Mouse (Mus musculus) heart, embryonic 15.5 days (tissue): ENCODE data around the gene Fam122a. TPM values are rescaled to one million over a fixed set of nuclear protein-coding genes. Genes with fewer than 3 reads are reported as not detected.

Experiments used
- ATAC-seq: fragments of 200-750 bp; cut with Nextera tagmentation; replicated peaks from 2 replicates; pipeline ENCODE4 v1.8.0; 2017; ENCODE audit warnings: low read depth, moderate TSS enrichment; ENCODE audit not compliant: insufficient number of reproducible peaks, insufficient read depth, low FRiP score
- H3K27ac ChIP-seq: fragments of 300-500 bp; sonication (generic); 2 replicates; pipeline ENCODE4 v1.5.1; 2015; ENCODE audit warnings: mild to moderate bottlenecking, inconsistent platforms
- H3K27me3 ChIP-seq: fragments of 300-500 bp; sonication (generic); 2 replicates; pipeline ENCODE4 v1.6.1; 2015; ENCODE audit warnings: inconsistent platforms
- H3K36me3 ChIP-seq: fragments of 300-500 bp; sonication (generic); 2 replicates; pipeline ENCODE4 v1.6.1; 2015; ENCODE audit warnings: mild to moderate bottlenecking, inconsistent platforms
- H3K4me1 ChIP-seq: fragments of 300-500 bp; sonication (generic); replicated peaks from 2 replicates; pipeline ENCODE4 v1.6.1; 2015; ENCODE audit warnings: inconsistent platforms
- H3K4me2 ChIP-seq: fragments of 300-500 bp; sonication (generic); 2 replicates; pipeline ENCODE4 v1.6.1; 2015; ENCODE audit warnings: inconsistent platforms, mild to moderate bottlenecking, moderate library complexity
- H3K4me3 ChIP-seq: fragments of 300-500 bp; sonication (generic); 2 replicates; pipeline ENCODE4 v1.5.1; 2015; ENCODE audit warnings: mild to moderate bottlenecking, inconsistent platforms
- H3K9ac ChIP-seq: fragments of 300-500 bp; sonication (generic); 2 replicates; pipeline ENCODE4 v1.6.1; 2015; ENCODE audit warnings: mild to moderate bottlenecking, inconsistent platforms
- H3K9me3 ChIP-seq: fragments of 300-500 bp; sonication (generic); replicated peaks from 2 replicates; pipeline ENCODE4 v1.6.1; 2016; ENCODE audit warnings: inconsistent platforms
- WGBS: fragments of 180-500 bp; shearing (Covaris S2); methylation state at CpG from one replicate; pipeline ENCODE4 v1.1.7; 2015; ENCODE audit warnings: mixed read lengths; 5-methylcytosine and 5-hydroxymethylcytosine counted together
- polyA plus RNA-seq: library from polyadenylated mRNA; unstranded; fragments of >200 nt; fragmentation: Nextera tagmentation; extraction: Ambion mirVana; gene quantifications from 2 replicates; pipeline ENCODE4 v1.2.1, GENCODE M21; 2015

Fam122a gene
- polyA plus RNA-seq, result 43.2 and 45.5 TPM in 2 replicates

DNA sequence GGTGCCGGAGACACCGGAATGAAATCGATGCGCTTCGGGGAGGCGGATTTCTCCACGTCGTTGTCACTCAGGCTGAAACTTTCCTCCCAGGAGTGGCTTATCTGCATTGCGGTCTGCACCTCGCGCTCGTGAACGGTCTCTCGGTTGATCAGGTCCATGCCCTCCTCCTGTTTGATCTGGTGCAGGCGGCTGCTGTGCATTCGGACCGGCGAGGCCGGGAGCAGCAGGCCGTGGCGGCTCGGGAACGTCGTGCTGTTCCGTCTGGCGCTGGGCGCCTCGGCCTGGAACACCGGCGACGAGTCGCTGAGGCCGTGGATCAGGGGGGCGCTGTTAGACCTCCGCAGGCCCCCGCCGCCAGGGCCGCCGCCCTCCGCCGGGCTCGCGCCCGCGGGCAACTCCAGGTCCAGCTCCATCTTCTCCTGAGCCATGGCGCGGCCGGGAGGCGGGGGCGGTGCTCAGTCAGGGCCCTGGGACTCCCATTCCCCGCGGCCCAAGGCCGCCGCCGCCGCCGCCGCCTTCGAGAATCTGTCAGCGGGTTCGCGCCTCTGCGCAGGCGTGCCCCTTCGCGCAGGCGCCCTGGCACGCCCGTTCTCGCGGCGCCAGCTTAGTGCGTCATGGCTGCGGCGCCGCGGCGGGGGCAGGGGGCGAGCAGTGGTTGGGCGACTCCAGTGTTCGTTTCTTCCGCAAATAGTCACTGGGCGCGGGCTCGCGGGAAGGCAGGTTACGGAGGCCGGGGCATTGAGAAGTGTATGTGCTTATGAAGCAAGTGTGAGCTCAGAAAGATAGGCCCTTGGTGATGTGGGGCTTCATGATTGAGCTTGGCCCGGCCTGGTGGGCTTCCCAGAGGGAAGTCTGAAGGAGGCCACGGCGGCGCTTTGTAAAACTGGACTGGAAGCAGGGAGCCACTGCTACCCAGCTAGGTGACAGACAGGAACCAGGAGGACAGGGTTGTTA lies at the start of gene Fam122a:
Gene Fam122a, minus strand, starts transcription at position 428 of the 954 bp plus-strand sequence.
- no peaks in the 10 kb centered on the region for H3K27me3 ChIP-seq
- peak within 1 kb of the TSS; percentile 93 for H3K9ac ChIP-seq
- peak within 1 kb of the TSS; percentile 84 for H3K4me3 ChIP-seq
- WGBS, result under 1% methylated on average over 86 of the region's 92 CpGs
- peaks cover 17% of the 10 kb centered on the region for H3K4me1 ChIP-seq
- peak within 1 kb of the TSS; percentile 89 for H3K4me2 ChIP-seq
- H3K9me3 ChIP-seq, result no peaks in the 10 kb centered on the region
- peak; percentile 98 for ATAC-seq
- peak within 1 kb of the TSS; percentile 97 for H3K27ac ChIP-seq
- no peaks in the 10 kb centered on the region for H3K36me3 ChIP-seq

DNA sequence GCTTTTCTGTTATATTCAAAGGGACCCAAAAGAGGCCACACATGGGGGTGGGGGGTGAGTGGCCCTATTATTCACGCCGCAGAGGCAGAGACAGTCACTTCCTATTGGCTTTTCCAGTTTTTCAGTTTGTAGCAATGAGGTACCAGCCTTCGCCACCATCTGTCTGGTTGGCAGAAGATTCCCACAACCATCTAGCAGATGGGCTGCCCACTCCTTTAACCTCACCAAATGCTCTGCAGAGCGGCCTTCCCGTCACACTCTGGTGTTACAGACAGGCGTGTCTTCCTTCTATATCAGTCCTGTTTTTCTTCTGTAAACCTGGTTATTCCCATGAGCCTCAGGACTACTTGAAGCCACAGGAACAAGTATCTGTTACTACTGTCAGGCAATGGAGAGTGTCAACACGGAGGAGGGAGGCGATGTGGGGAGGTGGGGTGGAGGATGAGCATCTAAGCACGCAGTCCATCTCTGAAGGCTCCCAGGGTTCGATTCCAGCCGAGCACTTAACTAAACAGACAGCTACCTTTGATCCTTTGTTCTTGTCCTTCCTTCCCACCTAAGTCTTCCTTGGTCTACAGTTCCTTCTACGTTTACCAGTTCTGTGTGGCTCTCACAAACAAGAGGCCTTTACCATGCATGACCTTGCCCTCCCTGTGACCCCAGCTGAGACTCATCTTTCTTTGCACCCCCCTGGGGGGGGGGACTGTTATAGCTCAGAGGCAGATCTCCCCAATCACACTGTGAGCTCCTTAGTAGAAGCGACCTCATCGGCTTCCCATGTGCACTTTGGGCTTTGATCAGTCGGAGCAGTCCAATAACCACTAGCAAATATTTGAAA lies 46.5 kb upstream of the Fam122a start:
- Histone ChIP-seq H3K9ac (no peak overlapping the region), H3K4me2 (no peak overlapping the region), H3K9me3 (no peaks in the 10 kb centered on the region), H3K4me1 (peaks cover 44% of the 10 kb centered on the region), H3K4me3 (no peak overlapping the region), H3K27me3 (no peaks in the 10 kb centered on the region), H3K36me3 (no peaks in the 10 kb centered on the region), H3K27ac (no peak overlapping the region)
- WGBS, result 84% methylated on average over 15 of the region's 15 CpGs
- no peak for ATAC-seq

DNA sequence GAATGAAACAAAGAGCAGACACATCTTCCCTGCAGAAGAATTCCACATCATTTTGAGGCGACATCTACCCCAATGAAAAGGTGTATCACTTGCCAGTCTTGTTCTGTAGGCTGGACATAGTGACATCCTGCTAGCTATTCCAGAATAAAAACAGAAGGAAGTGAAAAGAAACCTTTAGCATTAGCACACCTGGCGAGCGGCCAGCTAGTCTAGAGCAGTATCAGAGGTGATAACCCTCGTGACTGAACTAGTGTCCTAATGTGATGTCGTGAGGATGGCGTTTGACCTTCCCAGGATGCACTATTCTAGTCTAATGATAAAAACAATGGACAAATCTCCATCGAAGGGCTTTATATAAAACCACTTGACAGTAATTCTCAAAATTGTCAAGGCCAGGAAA lies 44.8 kb upstream of the Fam122a start:
- ATAC-seq, result no peak
- Histone ChIP-seq H3K27me3 (no peaks in the 10 kb centered on the region), H3K4me2 (no peak overlapping the region), H3K4me1 (peaks cover 35% of the 10 kb centered on the region), H3K36me3 (no peaks in the 10 kb centered on the region), H3K9me3 (no peaks in the 10 kb centered on the region), H3K4me3 (no peak overlapping the region), H3K9ac (no peak overlapping the region), H3K27ac (no peak overlapping the region)
- 56% methylated on average over 7 of the region's 7 CpGs for whole genome bisulfite sequencing

DNA sequence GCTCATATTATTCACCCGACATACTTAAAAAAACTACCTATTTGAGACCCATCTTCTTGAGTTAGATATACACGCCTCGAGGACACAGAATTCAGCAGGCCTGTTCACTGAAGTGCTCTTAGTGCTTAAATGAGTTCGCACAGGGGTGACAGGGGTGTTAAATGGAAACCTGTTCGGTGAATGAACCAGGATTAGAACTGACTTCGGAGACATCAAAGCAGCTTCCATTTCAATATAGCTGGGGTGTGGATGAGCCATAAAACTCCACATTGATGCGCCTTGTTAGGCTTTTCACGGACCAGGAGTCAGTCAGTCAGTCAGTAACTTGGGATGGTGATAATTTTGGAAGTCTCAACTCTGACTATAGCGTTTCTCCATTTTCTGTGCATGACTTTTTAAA lies 44.0 kb upstream of the Fam122a start:
- no peaks in the 10 kb centered on the region for H3K9me3 ChIP-seq
- 68% methylated on average over 9 of the region's 9 CpGs for WGBS
- no peaks in the 10 kb centered on the region for H3K36me3 ChIP-seq
- no peak overlapping the region for H3K9ac ChIP-seq
- 0 out of 2 replicates have a peak overlapping the region, but pooled peaks have one; percentile 2 for H3K27ac ChIP-seq
- H3K27me3 ChIP-seq, result no peaks in the 10 kb centered on the region
- ATAC-seq, result no peak
- no peak overlapping the region for H3K4me2 ChIP-seq
- no peak overlapping the region for H3K4me3 ChIP-seq
- peaks cover 30% of the 10 kb centered on the region for H3K4me1 ChIP-seq

DNA sequence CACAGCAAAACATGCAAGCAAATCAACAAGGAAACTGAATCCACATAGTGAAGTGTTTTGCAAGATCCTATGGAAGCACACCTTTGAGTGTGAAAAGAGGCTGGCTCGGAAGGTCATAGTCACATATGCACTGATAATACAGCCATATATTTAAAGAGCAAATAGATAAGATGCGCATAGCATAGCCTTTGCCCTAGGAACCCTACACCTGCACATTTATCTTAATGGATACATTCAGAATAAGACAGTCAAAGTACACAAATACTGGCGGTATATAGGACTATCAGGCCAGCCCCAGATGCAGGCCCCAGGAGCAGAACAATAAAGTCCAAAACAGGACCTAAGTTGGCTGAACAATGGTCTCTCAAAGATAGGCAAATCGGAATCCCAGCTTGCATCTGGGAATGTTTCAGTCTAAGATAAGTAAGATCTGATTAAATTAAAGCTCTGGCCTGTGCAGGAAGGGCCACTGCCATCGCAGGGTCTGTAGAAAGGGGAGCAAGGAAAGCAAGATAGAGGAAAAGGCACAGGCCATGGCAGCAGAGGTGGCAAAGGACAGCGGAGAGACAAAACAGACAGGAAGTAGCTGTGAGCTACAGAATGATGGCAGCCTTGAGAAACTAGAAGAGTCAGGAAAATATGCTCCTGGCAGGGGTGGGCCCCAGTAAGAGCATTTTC lies 42.7 kb upstream of the Fam122a start:
- Histone ChIP-seq H3K4me2 (no peak overlapping the region), H3K4me3 (no peak overlapping the region), H3K9ac (no peak overlapping the region), H3K36me3 (no peaks in the 10 kb centered on the region), H3K27ac (no peak overlapping the region), H3K4me1 (peaks cover 34% of the 10 kb centered on the region), H3K27me3 (no peaks in the 10 kb centered on the region), H3K9me3 (no peaks in the 10 kb centered on the region)
- ATAC-seq, result no peak
- 74% methylated on average over 6 of the region's 6 CpGs for WGBS

DNA sequence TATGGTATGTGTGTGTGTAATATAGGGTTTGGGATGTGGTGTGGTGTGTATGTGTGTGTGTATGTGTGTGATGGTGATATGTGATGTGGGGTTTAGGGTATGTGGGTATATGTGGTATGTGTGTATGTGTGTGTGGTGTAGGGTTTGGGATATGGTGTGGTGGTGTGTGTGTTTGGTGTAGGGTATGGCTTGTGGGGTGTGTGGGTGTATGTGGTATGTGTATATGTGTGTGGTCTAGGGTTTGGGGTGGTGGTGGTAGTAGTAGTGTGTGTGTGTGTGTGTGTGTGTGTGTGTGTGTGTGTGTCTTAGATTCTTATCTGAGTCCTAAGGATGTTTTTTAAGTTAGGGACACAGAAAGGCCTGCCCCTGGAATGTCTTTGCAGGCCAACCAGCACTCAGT lies 41.2 kb upstream of the Fam122a start:
- no peak overlapping the region for H3K9ac ChIP-seq

DNA sequence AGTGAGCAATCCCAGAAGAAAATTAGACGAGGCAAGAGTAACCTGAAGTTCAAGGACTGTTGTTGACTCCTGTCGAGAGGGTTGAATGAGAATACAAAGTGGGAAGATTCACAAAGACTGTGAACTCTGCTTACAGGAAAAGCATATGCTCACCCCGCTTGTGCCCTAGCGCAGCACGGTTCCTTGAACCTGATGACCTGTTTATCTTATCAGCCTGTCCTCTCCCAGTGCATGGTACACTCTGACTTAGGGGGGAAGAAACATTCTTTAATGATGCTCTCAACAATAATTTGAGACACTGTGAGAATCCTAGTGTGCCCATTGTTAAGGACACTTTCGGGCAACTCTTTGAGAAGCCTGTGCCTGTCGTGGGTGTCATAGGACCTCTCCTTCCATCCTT lies 39.9 kb upstream of the Fam122a start:
- H3K9ac ChIP-seq, result no peak overlapping the region
- no peaks in the 10 kb centered on the region for H3K36me3 ChIP-seq
- H3K4me1 ChIP-seq, result peaks cover 41% of the 10 kb centered on the region
- no peaks in the 10 kb centered on the region for H3K27me3 ChIP-seq
- WGBS, result 44% methylated on average over 7 of the region's 7 CpGs
- ATAC-seq, result no peak
- no peak overlapping the region for H3K4me2 ChIP-seq
- H3K4me3 ChIP-seq, result no peak overlapping the region
- H3K27ac ChIP-seq, result no peak overlapping the region
- H3K9me3 ChIP-seq, result no peaks in the 10 kb centered on the region

More for the DNA sequence above, 41.2 kb upstream of the Fam122a start:
- Histone ChIP-seq H3K9me3 (no peaks in the 10 kb centered on the region), H3K4me1 (peaks cover 39% of the 10 kb centered on the region), H3K27me3 (no peaks in the 10 kb centered on the region), H3K36me3 (no peaks in the 10 kb centered on the region), H3K4me2 (no peak overlapping the region), H3K4me3 (no peak overlapping the region), H3K27ac (no peak overlapping the region)
- ATAC-seq, result no peak; the same call in 1 of the 2 replicates

DNA sequence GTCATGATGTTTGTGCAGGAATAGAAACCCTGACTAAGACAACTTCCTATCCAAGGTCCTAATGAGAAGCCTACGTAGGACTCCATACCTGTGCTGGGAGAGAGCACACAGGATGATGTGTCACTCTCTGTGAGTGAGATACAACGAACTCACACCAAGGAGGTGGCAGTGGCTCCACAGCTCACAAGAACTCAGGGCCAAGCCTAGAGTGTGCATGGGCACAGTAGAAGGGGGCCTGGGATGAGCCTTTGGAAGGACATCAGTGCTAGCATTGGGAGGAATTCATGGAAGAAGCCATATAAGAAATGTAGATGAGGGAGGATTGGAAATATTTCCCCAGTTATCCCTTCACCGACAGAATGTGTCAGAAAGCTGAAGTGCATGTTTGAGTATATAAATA lies 38.8 kb upstream of the Fam122a start:
- no peaks in the 10 kb centered on the region for H3K27me3 ChIP-seq
- whole genome bisulfite sequencing, result 88% methylated on average over 3 of the region's 3 CpGs
- no peaks in the 10 kb centered on the region for H3K9me3 ChIP-seq
- ATAC-seq, result no peak
- H3K4me3 ChIP-seq, result no peak overlapping the region
- H3K4me1 ChIP-seq, result peaks cover 47% of the 10 kb centered on the region
- no peak overlapping the region for H3K27ac ChIP-seq
- H3K4me2 ChIP-seq, result no peak overlapping the region
- no peak overlapping the region for H3K9ac ChIP-seq
- H3K36me3 ChIP-seq, result no peaks in the 10 kb centered on the region

DNA sequence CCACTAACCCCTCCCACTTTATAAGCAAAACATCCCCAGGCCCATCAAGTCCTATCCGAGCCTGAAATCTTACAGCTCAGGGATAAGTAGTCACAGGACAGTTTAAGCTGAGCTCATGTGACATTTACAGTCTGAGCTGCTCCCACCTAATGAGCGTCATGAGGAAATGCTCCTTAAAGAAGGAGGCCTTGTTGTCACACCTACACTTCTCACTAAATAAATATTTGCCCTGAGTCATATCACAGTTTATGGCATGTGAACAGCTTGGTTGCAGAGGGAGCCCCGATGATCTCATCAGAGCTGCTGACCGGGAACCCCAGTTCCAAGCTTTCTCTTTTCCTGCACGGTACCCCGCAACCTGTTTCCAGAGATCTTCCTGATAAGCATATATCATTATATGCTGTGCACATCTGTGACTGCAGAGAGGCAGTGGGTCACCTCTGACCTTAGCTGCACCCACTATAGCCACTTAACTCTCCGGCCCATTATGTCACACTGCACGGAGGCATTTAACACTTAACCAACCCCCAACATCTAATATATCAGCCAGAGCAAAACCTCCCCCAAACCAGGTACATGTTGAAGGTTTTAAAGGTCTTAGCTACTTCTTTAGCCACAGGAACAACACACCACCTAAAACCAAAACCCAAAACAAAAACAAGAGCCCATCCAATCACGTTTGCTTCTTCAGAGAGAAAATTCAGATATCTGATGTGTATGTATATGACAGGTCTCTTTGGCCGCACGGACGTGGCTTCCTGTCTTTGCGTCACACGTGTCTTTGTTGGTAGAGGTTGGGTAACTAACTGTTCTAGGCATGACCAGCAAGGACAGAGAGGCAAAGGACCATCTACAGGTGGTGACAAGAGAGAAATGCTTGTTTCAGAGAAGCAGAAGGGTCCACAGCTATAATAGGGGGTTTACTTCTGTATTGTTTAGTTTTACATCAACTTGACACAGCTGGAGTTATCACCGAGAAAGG lies 37.8 kb upstream of the Fam122a start:
- no peak overlapping the region for H3K4me2 ChIP-seq
- H3K27ac ChIP-seq, result no peak overlapping the region
- WGBS, result 76% methylated on average over 15 of the region's 15 CpGs
- H3K4me3 ChIP-seq, result no peak overlapping the region
- no peak for ATAC-seq
- no peaks in the 10 kb centered on the region for H3K36me3 ChIP-seq
- peaks cover 40% of the 10 kb centered on the region for H3K4me1 ChIP-seq
- H3K9me3 ChIP-seq, result no peaks in the 10 kb centered on the region
- no peaks in the 10 kb centered on the region for H3K27me3 ChIP-seq
- H3K9ac ChIP-seq, result no peak overlapping the region

DNA sequence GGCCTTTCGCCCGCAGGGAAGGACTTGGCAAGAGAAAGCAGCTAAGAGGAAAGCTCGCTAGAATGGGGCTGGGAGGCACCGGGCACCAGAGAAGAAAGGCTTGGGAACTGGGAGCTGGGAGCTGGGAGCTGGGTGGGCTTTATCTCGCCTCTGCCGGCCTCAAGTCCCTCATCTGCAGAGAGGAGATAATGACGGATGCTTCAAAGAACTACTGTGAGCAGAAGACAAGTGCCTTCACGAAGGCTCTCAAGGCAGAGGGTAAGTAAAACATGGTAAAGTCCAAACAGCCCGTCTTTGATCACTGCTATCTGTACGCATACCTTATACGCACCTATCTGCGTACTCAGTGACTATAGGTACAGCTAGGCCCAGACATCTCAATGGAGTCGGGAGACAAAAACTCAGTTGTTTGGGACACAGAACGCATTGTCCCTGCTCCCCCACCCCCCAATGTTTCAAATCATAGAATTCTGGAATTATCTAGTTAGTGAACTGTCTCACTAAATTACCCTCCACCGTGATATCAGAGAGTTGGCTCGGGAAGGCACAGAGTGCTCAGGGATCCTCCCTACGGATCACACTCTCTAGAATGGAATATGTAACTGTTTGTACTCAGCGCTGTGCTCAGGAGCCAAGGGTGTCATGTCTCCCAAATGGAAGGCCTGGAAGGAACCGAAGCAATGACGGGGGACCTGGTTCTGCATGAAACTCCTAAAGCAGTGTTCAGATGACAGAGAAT lies 36.1 kb upstream of the Fam122a start:
- no peaks in the 10 kb centered on the region for H3K27me3 ChIP-seq
- H3K9ac ChIP-seq, result no peak overlapping the region
- no peaks in the 10 kb centered on the region for H3K36me3 ChIP-seq
- WGBS, result 43% methylated on average over 20 of the region's 20 CpGs
- no peak overlapping the region for H3K4me3 ChIP-seq
- peaks cover 47% of the 10 kb centered on the region for H3K4me1 ChIP-seq
- ATAC-seq, result no peak
- peak overlapping the region; percentile 14; the same call in 1 of the 2 replicates for H3K4me2 ChIP-seq
- no peak overlapping the region for H3K27ac ChIP-seq
- no peaks in the 10 kb centered on the region for H3K9me3 ChIP-seq
